Mouse (Mus musculus) testis, postnatal 10 days (tissue): ENCODE data around the gene Ascc2.

ENCODE experiments used
- DNase-seq: peaks from one replicate; pipeline ENCODE4 v3.0.0; 2021; ENCODE audit warnings: low spot score

The Ascc2 gene

GRCm38 (mm10) chr11:4720900-4721580 is 83.5 kb downstream of the Ascc2 start:
- no peak for DNase-seq

GRCm38 (mm10) chr11:4721728-4722127 is 84.2 kb downstream of the Ascc2 start:
- no peak for DNase-seq

- DNase-seq, result peak; percentile 81
Observed at GRCm38 (mm10) chr11:4729603-4730002, 92.1 kb downstream of the Ascc2 start.

- DNase-seq, result no peak
Observed at GRCm38 (mm10) chr11:4730096-4730495, 92.5 kb downstream of the Ascc2 start.

GRCm38 (mm10) chr11:4730913-4731312 is 93.4 kb downstream of the Ascc2 start:
- DNase-seq, result no peak

- DNase-seq, result no peak
Observed at GRCm38 (mm10) chr11:4731781-4732180, 94.2 kb downstream of the Ascc2 start.

- DNase-seq, result no peak
Observed at GRCm38 (mm10) chr11:4734179-4734578, 96.6 kb downstream of the Ascc2 start.
